Mouse (Mus musculus): ENCODE measurements around the gene Ikzf1. TPM values are rescaled to one million over a fixed set of nuclear protein-coding genes. Genes with fewer than 3 reads are reported as not detected.

The Ikzf1 gene
- polyA plus RNA-seq, 1 experiment = 21.9 TPM

DNA sequence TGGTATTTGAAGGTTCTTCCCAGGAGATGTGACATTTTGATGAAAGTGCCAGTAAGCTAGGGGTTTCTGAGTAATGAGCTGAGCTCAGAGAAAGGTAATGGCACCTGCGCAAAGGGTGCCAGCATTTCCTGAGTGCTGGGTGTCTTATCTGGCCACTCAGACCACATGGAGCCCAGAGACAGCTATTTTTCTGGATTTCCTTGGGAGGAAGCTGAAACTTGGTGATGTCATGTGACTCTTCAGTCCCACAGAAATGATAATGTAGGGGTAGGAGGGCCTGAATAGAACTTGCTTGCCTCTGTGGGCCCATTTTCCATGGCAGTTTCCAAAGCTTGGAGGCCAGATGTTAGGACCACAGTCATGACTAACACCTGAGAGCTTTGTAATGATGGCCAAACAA lies 46.9 kb downstream of the Ikzf1 start:
- Histone ChIP-seq H3K36me3 (ENCODE audit: control insufficient read depth, insufficient read depth, low read length) (no peaks in the 10 kb centered on the region), H3K4me3 (ENCODE audit: low read depth, low read length) (no peak overlapping the region), H3K4me1 (ENCODE audit: control insufficient read depth, insufficient read depth, insufficient read length, low read length) (peaks cover 2% of the 10 kb centered on the region; the same call in 1 of the 2 replicates), H3K27ac (ENCODE audit: insufficient read depth, low read depth, low read length) (no peak overlapping the region), H3K27me3 (ENCODE audit: control insufficient read depth, insufficient read depth, low read length) (no peaks in the 10 kb centered on the region)
- TF ChIP-seq CTCF (IDR thresholded peaks at IDR 0.05; ENCODE audit: extremely low read depth, insufficient read length, insufficient replicate concordance, low read depth, low read length) (no peak), POLR2A (IDR thresholded peaks at IDR 0.05; ENCODE audit: low read depth, low read length) (no peak)
- 90% methylated on average over 1 of the region's 1 CpGs for WGBS

DNA sequence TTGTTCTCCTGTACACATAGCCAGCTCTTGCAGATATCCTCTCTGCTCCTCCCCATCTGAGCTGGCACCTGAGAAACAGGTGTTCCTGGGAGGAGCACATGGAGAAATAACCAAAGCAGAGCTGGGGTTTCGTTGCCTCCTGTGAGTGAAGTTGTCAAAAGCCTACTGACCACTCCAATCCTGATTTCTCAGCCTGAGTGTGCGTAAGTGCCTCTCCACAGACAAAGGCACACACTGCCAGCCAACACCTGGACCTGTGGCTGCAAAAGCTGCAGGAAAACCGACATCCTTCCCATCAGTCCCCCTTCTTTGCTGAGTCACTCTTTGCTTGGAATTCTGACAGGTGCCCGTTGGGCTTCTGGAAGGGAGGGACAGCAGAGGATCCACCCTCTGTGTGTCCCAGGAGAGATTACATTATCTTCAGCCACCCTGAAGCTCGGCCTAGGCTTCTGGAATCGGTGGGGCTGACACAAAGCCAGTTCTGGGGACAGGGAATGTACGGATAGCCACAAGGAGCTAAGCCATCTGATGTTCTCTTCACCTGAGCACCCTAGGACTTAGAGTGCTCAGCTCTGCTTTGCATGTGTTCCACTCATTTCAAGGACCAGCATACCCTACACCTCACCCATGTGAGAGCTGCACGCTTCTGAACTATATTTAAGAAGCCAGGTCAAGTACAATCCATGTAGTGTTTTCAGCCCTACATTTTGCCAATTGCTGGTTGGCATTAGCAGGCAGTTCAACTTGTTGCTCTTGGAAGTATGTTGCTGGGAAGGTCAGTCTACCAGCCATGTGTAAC lies 48.4 kb downstream of the Ikzf1 start:
- 59% methylated on average over 8 of the region's 8 CpGs for WGBS
- no peak overlapping the region for H3K4me3 ChIP-seq (ENCODE audit: low read depth, low read length)
- H3K27me3 ChIP-seq (ENCODE audit: control insufficient read depth, insufficient read depth, low read length) = no peaks in the 10 kb centered on the region
- TF ChIP-seq CTCF (IDR thresholded peaks at IDR 0.05; ENCODE audit: extremely low read depth, insufficient read length, insufficient replicate concordance, low read depth, low read length) (no peak), POLR2A (IDR thresholded peaks at IDR 0.05; ENCODE audit: low read depth, low read length) (no peak)
- H3K4me1 ChIP-seq (ENCODE audit: control insufficient read depth, insufficient read depth, insufficient read length, low read length) = peaks cover 4% of the 10 kb centered on the region; the same call in 1 of the 2 replicates
- no peak overlapping the region for H3K27ac ChIP-seq (ENCODE audit: insufficient read depth, low read depth, low read length)
- H3K36me3 ChIP-seq (ENCODE audit: control insufficient read depth, insufficient read depth, low read length) = no peaks in the 10 kb centered on the region

DNA sequence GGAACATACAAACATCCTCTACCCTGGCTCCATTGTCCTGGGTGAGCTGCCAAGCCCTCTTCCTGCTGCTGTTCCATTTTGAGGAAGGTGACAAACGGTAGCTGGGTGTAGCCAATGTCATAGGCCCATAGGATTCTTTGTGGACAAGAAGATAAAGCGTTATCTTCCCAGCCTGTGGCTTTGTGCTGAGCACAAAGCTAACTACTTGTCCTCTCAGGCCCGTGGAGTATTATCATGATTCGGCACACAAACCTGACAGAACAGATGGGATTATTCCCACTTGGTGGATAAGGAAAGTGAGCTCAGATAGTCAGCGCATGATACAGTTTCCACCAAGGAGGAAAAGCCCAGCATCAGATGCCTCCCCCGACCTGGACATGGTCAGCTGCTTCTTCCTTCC lies 50.4 kb downstream of the Ikzf1 start:
- peaks cover 4% of the 10 kb centered on the region for H3K4me1 ChIP-seq (ENCODE audit: control insufficient read depth, insufficient read depth, insufficient read length, low read length)
- TF ChIP-seq CTCF (IDR thresholded peaks at IDR 0.05; ENCODE audit: extremely low read depth, insufficient read length, insufficient replicate concordance, low read depth, low read length) (no peak), POLR2A (IDR thresholded peaks at IDR 0.05; ENCODE audit: low read depth, low read length) (no peak)
- H3K27me3 ChIP-seq (ENCODE audit: control insufficient read depth, insufficient read depth, low read length) = no peaks in the 10 kb centered on the region
- H3K27ac ChIP-seq (ENCODE audit: insufficient read depth, low read depth, low read length) = no peak overlapping the region
- no peaks in the 10 kb centered on the region for H3K36me3 ChIP-seq (ENCODE audit: control insufficient read depth, insufficient read depth, low read length)
- WGBS = 72% methylated on average over 6 of the region's 6 CpGs
- H3K4me3 ChIP-seq (ENCODE audit: low read depth, low read length) = no peak overlapping the region

DNA sequence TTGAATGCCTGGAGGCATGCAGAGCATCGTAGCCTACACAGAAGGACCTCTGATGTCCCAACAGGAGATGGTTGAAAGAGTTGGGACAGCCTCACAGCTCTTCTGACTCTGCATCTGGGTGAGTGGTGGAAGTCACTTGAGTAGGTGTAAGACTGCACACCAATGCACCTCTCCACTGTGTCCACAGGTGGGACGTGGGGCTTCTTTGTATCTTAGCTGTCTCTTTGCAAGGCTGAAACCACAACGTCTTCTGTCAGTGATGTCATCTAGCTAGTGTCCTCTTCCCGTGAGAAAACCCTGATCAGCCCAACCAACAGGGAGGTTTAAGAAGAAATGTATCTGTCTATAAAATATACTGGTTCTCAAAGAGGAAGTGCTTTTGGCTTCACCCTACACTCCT lies 52.1 kb downstream of the Ikzf1 start:
- peaks cover 4% of the 10 kb centered on the region for H3K4me1 ChIP-seq (ENCODE audit: control insufficient read depth, insufficient read depth, insufficient read length, low read length)
- 69% methylated on average over 4 of the region's 4 CpGs for WGBS

DNA sequence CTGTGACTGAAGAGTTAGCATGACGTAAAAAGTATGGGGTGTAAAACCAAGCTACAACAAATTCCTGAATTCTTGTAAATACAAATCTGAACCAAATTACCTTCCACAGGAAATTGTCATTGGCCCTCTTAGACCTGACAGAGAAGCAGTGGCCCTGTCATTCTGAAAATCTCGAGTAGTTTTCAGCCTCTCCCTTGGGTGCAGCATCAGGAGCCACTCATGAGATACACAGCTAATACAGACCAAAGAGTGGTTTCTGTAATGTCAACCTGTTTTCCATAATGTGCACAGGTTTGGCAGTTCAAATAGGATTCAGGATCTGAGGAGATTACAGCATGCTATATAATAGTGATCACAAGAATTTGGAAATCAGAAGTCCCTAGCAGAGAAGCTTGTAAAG lies 52.8 kb downstream of the Ikzf1 start:
- Histone ChIP-seq H3K36me3 (ENCODE audit: control insufficient read depth, insufficient read depth, low read length) (no peaks in the 10 kb centered on the region), H3K27me3 (ENCODE audit: control insufficient read depth, insufficient read depth, low read length) (no peaks in the 10 kb centered on the region), H3K4me1 (ENCODE audit: control insufficient read depth, insufficient read depth, insufficient read length, low read length) (peaks cover 4% of the 10 kb centered on the region), H3K27ac (ENCODE audit: insufficient read depth, low read depth, low read length) (no peak overlapping the region), H3K4me3 (ENCODE audit: low read depth, low read length) (no peak overlapping the region)
- WGBS = 51% methylated on average over 2 of the region's 2 CpGs
- no peak for TF ChIP-seq CTCF (IDR thresholded peaks at IDR 0.05; ENCODE audit: extremely low read depth, insufficient read length, insufficient replicate concordance, low read depth, low read length)
- no peak for TF ChIP-seq POLR2A (IDR thresholded peaks at IDR 0.05; ENCODE audit: low read depth, low read length)

More for the DNA sequence above, 52.1 kb downstream of the Ikzf1 start:
- Histone ChIP-seq H3K36me3 (ENCODE audit: control insufficient read depth, insufficient read depth, low read length) (no peaks in the 10 kb centered on the region), H3K4me3 (ENCODE audit: low read depth, low read length) (no peak overlapping the region), H3K27ac (ENCODE audit: insufficient read depth, low read depth, low read length) (peak overlapping the region; percentile 46; the same call in 1 of the 2 replicates), H3K27me3 (ENCODE audit: control insufficient read depth, insufficient read depth, low read length) (no peaks in the 10 kb centered on the region)
- TF ChIP-seq CTCF (IDR thresholded peaks at IDR 0.05; ENCODE audit: extremely low read depth, insufficient read length, insufficient replicate concordance, low read depth, low read length) (no peak), POLR2A (IDR thresholded peaks at IDR 0.05; ENCODE audit: low read depth, low read length) (no peak)

DNA sequence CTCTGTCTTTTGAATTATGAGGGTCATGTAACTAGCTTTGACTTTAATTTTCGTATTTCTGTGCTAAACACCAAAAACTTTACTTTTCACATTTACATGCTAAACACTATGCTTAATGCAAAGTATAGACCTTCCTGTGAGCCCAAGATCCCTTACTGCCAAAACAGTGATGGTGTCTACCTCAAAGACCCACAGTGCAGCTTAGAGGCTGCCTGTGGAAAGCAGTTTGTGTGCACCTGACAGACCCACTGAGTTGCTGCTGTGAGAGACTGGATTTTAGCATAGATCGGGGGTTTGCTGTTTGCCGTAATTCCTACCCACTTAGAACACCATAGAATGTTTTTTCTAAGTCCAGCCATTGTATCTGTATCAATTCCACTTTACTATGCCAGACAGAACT lies 54.3 kb downstream of the Ikzf1 start:
- no peak overlapping the region for H3K4me3 ChIP-seq (ENCODE audit: low read depth, low read length)
- 83% methylated on average over 3 of the region's 3 CpGs for WGBS
- no peak for TF ChIP-seq POLR2A (IDR thresholded peaks at IDR 0.05; ENCODE audit: low read depth, low read length)
- TF ChIP-seq CTCF (IDR thresholded peaks at IDR 0.05; ENCODE audit: extremely low read depth, insufficient read length, insufficient replicate concordance, low read depth, low read length) = no peak
- peaks cover 4% of the 10 kb centered on the region for H3K4me1 ChIP-seq (ENCODE audit: control insufficient read depth, insufficient read depth, insufficient read length, low read length)
- no peaks in the 10 kb centered on the region for H3K36me3 ChIP-seq (ENCODE audit: control insufficient read depth, insufficient read depth, low read length)
- H3K27ac ChIP-seq (ENCODE audit: insufficient read depth, low read depth, low read length) = no peak overlapping the region
- H3K27me3 ChIP-seq (ENCODE audit: control insufficient read depth, insufficient read depth, low read length) = no peaks in the 10 kb centered on the region

DNA sequence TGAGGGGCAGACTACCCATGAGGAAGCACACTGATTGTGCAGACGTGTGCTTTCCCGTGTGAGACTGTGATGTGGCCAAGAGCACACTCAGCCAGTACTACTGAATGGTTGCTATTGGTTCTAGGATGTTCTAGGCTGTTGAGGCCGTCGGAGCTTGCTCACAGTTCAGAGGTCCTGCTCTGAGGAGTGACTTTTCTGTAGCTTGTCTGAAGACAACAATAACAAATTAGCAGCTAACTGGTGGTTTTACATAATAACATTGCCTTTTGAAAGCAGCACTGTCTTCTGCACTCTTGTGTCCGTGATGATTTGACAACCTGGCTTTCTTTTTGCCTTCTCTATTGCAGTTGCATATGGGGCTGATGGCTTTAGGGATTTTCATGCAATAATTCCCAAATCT lies 55.8 kb downstream of the Ikzf1 start:
- no peaks in the 10 kb centered on the region for H3K27me3 ChIP-seq (ENCODE audit: control insufficient read depth, insufficient read depth, low read length)
- no peak overlapping the region for H3K4me3 ChIP-seq (ENCODE audit: low read depth, low read length)
- WGBS = 77% methylated on average over 5 of the region's 5 CpGs
- H3K27ac ChIP-seq (ENCODE audit: insufficient read depth, low read depth, low read length) = no peak overlapping the region
- peaks cover 4% of the 10 kb centered on the region for H3K4me1 ChIP-seq (ENCODE audit: control insufficient read depth, insufficient read depth, insufficient read length, low read length)
- no peaks in the 10 kb centered on the region for H3K36me3 ChIP-seq (ENCODE audit: control insufficient read depth, insufficient read depth, low read length)
- TF ChIP-seq CTCF (IDR thresholded peaks at IDR 0.05; ENCODE audit: extremely low read depth, insufficient read length, insufficient replicate concordance, low read depth, low read length) = no peak

Data from small intestine, adult 2 months (tissue).